Mouse (Mus musculus) limb, embryonic 13.5 days (tissue): ENCODE data around the gene H2al1g. TPM values are rescaled to one million over a fixed set of nuclear protein-coding genes. Genes with fewer than 3 reads are reported as not detected.
A peak's percentile ranks its signal among the peaks of the same experiment; 100 is the strongest.
"Not testable (repeated sequence)": the region's sequence is repeated elsewhere in the genome, so short reads cannot be mapped to it uniquely, and the experiment has no call there.

ENCODE experiments used
- ATAC-seq: fragments of 200-750 bp; cut with Nextera tagmentation; 2 replicates; pipeline ENCODE4 v1.8.0; 2017; ENCODE audit warnings: low read depth, moderate number of reproducible peaks, moderate TSS enrichment; ENCODE audit not compliant: low FRiP score
- H3K27ac ChIP-seq: fragments of 300-500 bp; sonication (generic); 2 replicates; pipeline ENCODE4 v1.5.1; 2015; ENCODE audit warnings: inconsistent platforms, mild to moderate bottlenecking, moderate library complexity
- H3K27me3 ChIP-seq: fragments of 300-500 bp; sonication (generic); 2 replicates; pipeline ENCODE4 v1.6.1; 2015; ENCODE audit warnings: mild to moderate bottlenecking, inconsistent platforms
- H3K36me3 ChIP-seq: fragments of 300-500 bp; sonication (generic); 2 replicates; pipeline ENCODE4 v1.6.1; 2015; ENCODE audit warnings: inconsistent platforms, mild to moderate bottlenecking, moderate library complexity
- H3K4me1 ChIP-seq: fragments of 300-500 bp; sonication (generic); 2 replicates; pipeline ENCODE4 v1.6.1; 2015; ENCODE audit warnings: inconsistent platforms
- H3K4me2 ChIP-seq: fragments of 300-500 bp; sonication (generic); replicated peaks from 2 replicates; pipeline ENCODE4 v1.6.1; 2015; ENCODE audit warnings: inconsistent platforms, mild to moderate bottlenecking, moderate library complexity
- H3K4me3 ChIP-seq: fragments of 300-500 bp; sonication (generic); 2 replicates; pipeline ENCODE4 v1.5.1; 2015; ENCODE audit warnings: moderate library complexity, mild to moderate bottlenecking, inconsistent platforms
- H3K9ac ChIP-seq: fragments of 300-500 bp; sonication (generic); 2 replicates; pipeline ENCODE4 v1.6.1; 2015; ENCODE audit warnings: mild to moderate bottlenecking, inconsistent platforms
- H3K9me3 ChIP-seq: fragments of 300-500 bp; sonication (generic); 2 replicates; pipeline ENCODE4 v1.6.1; 2016; ENCODE audit warnings: inconsistent platforms
- WGBS: fragments of 180-500 bp; shearing (Covaris S2); methylation state at CpG from one replicate; pipeline ENCODE4 v1.1.7; 2015; 5-methylcytosine and 5-hydroxymethylcytosine counted together
- polyA plus RNA-seq: library from polyadenylated mRNA; unstranded; fragments of >200 nt; fragmentation: Nextera tagmentation; extraction: Ambion mirVana; gene quantifications from 2 replicates; pipeline ENCODE4 v1.2.1, GENCODE M21; 2015

H2al1g gene
- polyA plus RNA-seq, 1 experiment from 2014 or later: not detected

GRCm38 (mm10) chrX:11321192-11321591 is 3.1 kb downstream of the H2al1g start, which contains the start of gene H2al1h:
Gene H2al1h, plus strand, starts transcription at chrX:11321492.
- not testable (repeated sequence) for H3K4me1 ChIP-seq, H3K27ac ChIP-seq, H3K4me2 ChIP-seq, H3K36me3 ChIP-seq, H3K27me3 ChIP-seq, H3K9me3 ChIP-seq, H3K9ac ChIP-seq, ATAC-seq, H3K4me3 ChIP-seq
- WGBS: no CpG with 5 or more reads among the region's 6 CpGs

DNA sequence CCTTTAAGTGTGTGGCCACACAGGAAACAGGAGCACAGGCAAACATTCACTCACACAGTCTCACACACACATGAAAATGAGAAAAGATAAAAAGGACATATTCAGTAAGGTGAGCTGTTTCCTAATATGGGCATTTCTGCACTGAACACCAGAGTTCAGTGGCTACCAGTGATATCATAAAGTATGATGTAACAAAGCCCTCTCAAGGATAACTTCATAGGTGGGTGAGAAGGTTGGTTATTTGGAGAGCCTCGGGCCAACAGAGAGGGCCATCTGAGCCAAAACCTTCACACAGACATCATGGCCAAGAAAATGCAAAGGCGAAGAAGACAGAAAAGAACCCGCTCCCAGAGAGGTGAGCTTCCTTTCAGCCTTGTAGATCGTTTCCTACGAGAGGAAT is 6.3 kb downstream of the H2al1g start, which contains the start of gene H2al1i:
H2al1i (plus strand) TSS at position 301 of the 400 bp plus-strand sequence.
- 75% methylated on average over 3 of the region's 5 CpGs for WGBS
- H3K27me3 ChIP-seq, H3K9ac ChIP-seq, H3K9me3 ChIP-seq, H3K27ac ChIP-seq, H3K4me3 ChIP-seq, H3K4me1 ChIP-seq, H3K36me3 ChIP-seq, ATAC-seq, H3K4me2 ChIP-seq: not testable (repeated sequence)

- not testable (repeated sequence) for H3K9me3 ChIP-seq, H3K27ac ChIP-seq, H3K4me2 ChIP-seq, H3K9ac ChIP-seq, H3K4me3 ChIP-seq, H3K36me3 ChIP-seq, H3K4me1 ChIP-seq, H3K27me3 ChIP-seq, ATAC-seq
- WGBS: 86% methylated on average over 2 of the region's 2 CpGs
Observed at GRCm38 (mm10) chrX:11327522-11327921, 9.5 kb downstream of the H2al1g start, which contains the start of gene H2al1j. Gene H2al1j, plus strand, starts transcription at chrX:11327822.

DNA sequence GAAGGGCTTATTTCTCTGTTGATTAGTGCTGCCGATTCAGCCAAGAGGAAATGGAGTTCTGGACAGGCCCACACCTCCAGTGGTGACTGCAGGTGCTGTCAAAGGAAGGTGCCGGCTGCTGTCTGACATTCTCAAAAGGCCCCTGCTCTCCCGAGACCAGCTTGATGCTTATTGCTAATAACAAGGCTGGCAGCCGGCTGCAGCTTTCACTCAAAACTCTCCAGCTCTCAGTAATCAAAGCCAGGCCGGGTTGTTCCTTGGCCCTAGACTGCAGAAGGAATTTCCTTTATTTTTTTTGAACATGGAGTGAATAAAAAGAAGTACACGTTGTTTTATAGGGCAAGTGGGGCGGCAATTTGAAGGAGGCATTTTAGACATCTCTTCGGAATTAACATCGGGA is 27.7 kb downstream of the H2al1g start:
- Histone ChIP-seq H3K9ac (no peak overlapping the region), H3K4me3 (no peak overlapping the region), H3K4me1 (peaks cover 18% of the 10 kb centered on the region), H3K36me3 (no peaks in the 10 kb centered on the region), H3K4me2 (peak overlapping the region; percentile 37), H3K27me3 (peaks cover 35% of the 10 kb centered on the region), H3K27ac (peak overlapping the region; percentile 33; the same call in 1 of the 2 replicates), H3K9me3 (no peaks in the 10 kb centered on the region)
- ATAC-seq: peak; percentile 54; the same call in 1 of the 2 replicates
- WGBS: 30% methylated on average over 9 of the region's 9 CpGs

DNA sequence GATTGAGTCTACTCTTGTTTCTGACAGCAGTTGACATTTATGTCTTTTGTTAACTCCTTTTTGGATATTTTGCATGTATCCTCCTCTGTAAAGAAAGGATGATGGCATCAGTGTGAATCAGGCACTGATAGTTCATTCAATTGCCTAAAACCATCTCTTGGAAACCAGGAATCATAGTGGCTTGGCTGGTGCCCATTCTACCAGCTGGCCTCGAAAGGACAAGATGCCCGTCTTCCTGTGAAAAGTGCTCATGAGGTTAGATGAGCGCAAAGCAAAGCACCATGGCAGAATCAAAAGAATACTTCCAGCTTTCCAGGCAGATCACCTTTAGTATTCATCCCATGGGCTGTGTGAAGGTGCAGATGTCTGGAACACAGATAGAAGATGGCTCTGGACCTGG is 28.7 kb downstream of the H2al1g start:
- Histone ChIP-seq H3K4me2 (no peak overlapping the region), H3K9me3 (no peaks in the 10 kb centered on the region), H3K36me3 (no peaks in the 10 kb centered on the region), H3K27ac (no peak overlapping the region), H3K4me1 (peaks cover 18% of the 10 kb centered on the region), H3K4me3 (no peak overlapping the region), H3K9ac (no peak overlapping the region), H3K27me3 (peaks cover 35% of the 10 kb centered on the region)
- no peak for ATAC-seq
- WGBS: 86% methylated on average over 3 of the region's 3 CpGs

DNA sequence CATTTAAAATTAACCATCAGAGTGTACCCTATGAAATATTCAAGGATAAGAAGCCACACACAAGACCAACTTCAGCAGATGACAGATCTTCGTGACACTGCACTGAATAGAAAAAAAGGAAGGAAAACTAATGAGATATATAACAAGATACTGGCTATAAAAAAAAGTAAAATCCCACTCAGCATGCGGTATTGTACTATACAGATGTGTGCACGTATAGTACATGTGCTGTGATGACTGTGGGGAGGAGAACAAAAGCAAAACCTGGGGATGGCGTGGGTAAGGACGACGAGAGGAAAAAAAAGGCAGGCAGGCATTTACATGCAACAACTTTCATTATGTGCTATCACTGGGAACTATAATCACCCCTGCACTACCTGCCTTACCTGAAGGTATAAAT is 42.8 kb downstream of the H2al1g start:
- no peak for ATAC-seq
- H3K9me3 ChIP-seq: no peaks in the 10 kb centered on the region
- H3K4me1 ChIP-seq: peaks cover 6% of the 10 kb centered on the region
- 79% methylated on average over 6 of the region's 6 CpGs for WGBS
- H3K36me3 ChIP-seq: no peaks in the 10 kb centered on the region
- no peak overlapping the region for H3K4me2 ChIP-seq
- peaks cover 47% of the 10 kb centered on the region for H3K27me3 ChIP-seq
- no peak overlapping the region for H3K9ac ChIP-seq
- H3K27ac ChIP-seq: no peak overlapping the region
- no peak overlapping the region for H3K4me3 ChIP-seq

DNA sequence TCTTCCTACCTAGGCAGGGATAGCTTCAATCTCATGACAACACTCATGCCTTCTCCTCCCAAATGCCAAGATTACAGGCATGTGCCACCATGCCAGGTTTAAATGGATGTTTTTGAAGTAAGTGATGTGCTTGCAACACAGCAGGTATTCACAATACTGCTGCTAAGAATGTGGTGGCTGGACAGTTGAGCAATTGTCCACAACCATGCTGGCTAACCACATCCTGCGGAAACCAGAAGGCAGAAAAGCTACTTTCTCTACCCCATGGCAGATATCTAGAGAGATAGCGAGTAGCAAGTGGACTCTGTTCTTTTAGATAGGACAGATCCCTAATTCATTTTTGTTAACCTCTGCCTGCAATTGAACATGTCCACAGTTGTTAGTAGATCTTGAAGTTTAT is 43.2 kb downstream of the H2al1g start:
- Histone ChIP-seq H3K9ac (no peak overlapping the region), H3K27ac (no peak overlapping the region), H3K9me3 (no peaks in the 10 kb centered on the region), H3K4me2 (no peak overlapping the region), H3K4me3 (no peak overlapping the region), H3K36me3 (no peaks in the 10 kb centered on the region), H3K4me1 (peaks cover 6% of the 10 kb centered on the region), H3K27me3 (peaks cover 45% of the 10 kb centered on the region)
- WGBS: 87% methylated on average over 2 of the region's 2 CpGs
- ATAC-seq: no peak

- Histone ChIP-seq H3K27me3 (peaks cover 32% of the 10 kb centered on the region; the same call in 1 of the 2 replicates), H3K4me2 (no peak overlapping the region), H3K9ac (no peak overlapping the region), H3K27ac (no peak overlapping the region), H3K36me3 (no peaks in the 10 kb centered on the region), H3K4me1 (peaks cover 6% of the 10 kb centered on the region), H3K4me3 (no peak overlapping the region), H3K9me3 (no peaks in the 10 kb centered on the region)
- WGBS: 62% methylated on average over 6 of the region's 6 CpGs
- no peak for ATAC-seq
Observed at GRCm38 (mm10) chrX:11363890-11364289, 45.8 kb downstream of the H2al1g start.

GRCm38 (mm10) chrX:11365151-11365550 is 47.1 kb downstream of the H2al1g start:
- whole genome bisulfite sequencing: 29% methylated on average over 12 of the region's 12 CpGs
- Histone ChIP-seq H3K36me3 (no peaks in the 10 kb centered on the region), H3K27me3 (peaks cover 36% of the 10 kb centered on the region; the same call in 1 of the 2 replicates), H3K9me3 (no peaks in the 10 kb centered on the region), H3K4me3 (no peak overlapping the region), H3K9ac (no peak overlapping the region), H3K4me1 (peaks cover 6% of the 10 kb centered on the region), H3K27ac (no peak overlapping the region), H3K4me2 (no peak overlapping the region)
- ATAC-seq: no peak

Other genes starting within 250 kb of the H2al1g start
- not detected in 2 replicates for gene H2al1a, start 19.0 kb upstream of the H2al1g start, polyA plus RNA-seq
- not detected in 2 replicates for gene H2al1b, start 15.8 kb upstream of the H2al1g start, polyA plus RNA-seq
- not detected in 2 replicates for gene H2al1c, start 12.6 kb upstream of the H2al1g start, polyA plus RNA-seq
- not detected in 2 replicates for gene H2al1d, start 9.4 kb upstream of the H2al1g start, polyA plus RNA-seq
- gene H2al1e, start 6.3 kb upstream of the H2al1g start, polyA plus RNA-seq: not detected in 2 replicates
- gene H2al1f, start 3.1 kb upstream of the H2al1g start, polyA plus RNA-seq: not detected in 2 replicates
- gene H2al1h, start 3.2 kb downstream of the H2al1g start, polyA plus RNA-seq: not detected in 2 replicates
- gene H2al1i, start 6.4 kb downstream of the H2al1g start, polyA plus RNA-seq: not detected in 2 replicates
- gene H2al1j, start 9.6 kb downstream of the H2al1g start, polyA plus RNA-seq: not detected in 2 replicates